Mouse (Mus musculus) forebrain, embryonic 14.5 days (tissue): ENCODE results near the gene Zfp811. TPM values are rescaled to one million over a fixed set of nuclear protein-coding genes. Genes with fewer than 3 reads are reported as not detected.

Experiments used
- ATAC-seq: fragments of 200-750 bp; cut with Nextera tagmentation; 2 replicates; pipeline ENCODE4 v1.8.0; 2017; ENCODE audit warnings: mild to moderate bottlenecking, moderate library complexity
- DNase-seq: peaks from one replicate; pipeline ENCODE4 v3.0.0-alpha.2; 2015; ENCODE audit warnings: low spot score
- H3K27ac ChIP-seq: fragments of 300-500 bp; sonication (generic); 2 replicates; pipeline ENCODE4 v1.5.1; 2014; ENCODE audit warnings: low read depth, mild to moderate bottlenecking, control low read depth, low read length, moderate library complexity
- H3K27me3 ChIP-seq: fragments of 300-500 bp; sonication (generic); replicated peaks from 2 replicates; pipeline ENCODE4 v1.6.1; 2014; ENCODE audit warnings: low read length, control low read depth, mixed read lengths; ENCODE audit not compliant: control insufficient read depth, insufficient read depth
- H3K36me3 ChIP-seq: fragments of 300-500 bp; sonication (generic); 2 replicates; pipeline ENCODE4 v1.6.1; 2014; ENCODE audit warnings: low read length, control low read depth; ENCODE audit not compliant: control insufficient read depth, insufficient read depth
- H3K4me1 ChIP-seq: fragments of 300-500 bp; sonication (generic); 2 replicates; pipeline ENCODE4 v1.6.1; 2014; ENCODE audit warnings: antibody characterized with exemption, low read length, control low read depth; ENCODE audit not compliant: control insufficient read depth, insufficient read depth
- H3K4me2 ChIP-seq: fragments of 300-500 bp; sonication (generic); 2 replicates; pipeline ENCODE4 v1.6.1; 2014; ENCODE audit warnings: mild to moderate bottlenecking, control low read depth, low read length
- H3K4me3 ChIP-seq: fragments of 300-500 bp; sonication (generic); 2 replicates; pipeline ENCODE4 v1.5.1; 2014; ENCODE audit warnings: low read depth, low read length, control low read depth
- H3K9ac ChIP-seq: fragments of 300-500 bp; sonication (generic); 2 replicates; pipeline ENCODE4 v1.6.1; 2014; ENCODE audit warnings: mild to moderate bottlenecking, low read length, control low read depth, moderate library complexity
- H3K9me3 ChIP-seq: fragments of 300-500 bp; sonication (generic); replicated peaks from 2 replicates; pipeline ENCODE4 v1.6.1; 2016; ENCODE audit warnings: low read length, control low read depth, mixed read lengths; ENCODE audit not compliant: control insufficient read depth
- WGBS: fragments of 180-500 bp; shearing (Covaris S2); extraction: QIAGEN DNeasy Blood & Tissue Kit; methylation state at CpG from one replicate; pipeline ENCODE4 v1.1.7; 2014; 5-methylcytosine and 5-hydroxymethylcytosine counted together
- polyA plus RNA-seq: library from polyadenylated mRNA; unstranded; fragments of >200 nt; fragmentation: Nextera tagmentation; extraction: Ambion mirVana; gene quantifications from 2 replicates; pipeline ENCODE4 v1.2.1, GENCODE M21; 2014

Gene Zfp811
- polyA plus RNA-seq, 1 experiment from 2014 or later, result 22.2 TPM

- no peak for ATAC-seq
- WGBS, result 85% methylated on average over 7 of the region's 7 CpGs
Observed at GRCm38 (mm10) chr17:32814136-32814535, 4.4 kb upstream of the Zfp811 start.

DNA sequence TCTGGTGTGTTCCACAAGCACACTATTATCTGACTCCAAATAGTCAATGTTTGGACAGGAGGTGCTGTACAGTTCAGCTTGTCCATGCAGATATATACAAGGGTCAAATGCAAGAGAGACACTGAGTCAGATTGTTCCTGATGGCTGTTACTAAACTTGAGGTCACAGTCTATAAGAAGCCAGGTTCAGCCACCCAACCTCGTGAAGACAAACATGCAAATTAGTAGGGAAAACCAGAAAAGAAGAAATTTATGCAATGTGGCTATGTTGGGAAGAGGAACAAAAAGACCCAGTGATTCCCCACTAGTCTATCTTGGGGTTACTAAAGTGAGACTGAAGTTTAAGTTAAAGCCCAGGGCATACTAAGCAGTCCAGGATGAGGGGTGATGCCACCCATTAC lies 917 bp upstream of the Zfp811 start:
- no peak for DNase-seq
- Histone ChIP-seq H3K27me3 (no peaks in the 10 kb centered on the region), H3K4me2 (peak overlapping the region; percentile 69; the same call in 1 of the 2 replicates), H3K4me3 (no peak overlapping the region), H3K9ac (no peak overlapping the region), H3K9me3 (no peaks in the 10 kb centered on the region), H3K27ac (no peak overlapping the region), H3K4me1 (peaks cover 11% of the 10 kb centered on the region; the same call in 1 of the 2 replicates), H3K36me3 (0 out of 2 replicates have a peak, but pooled peaks cover 5% of the 10 kb centered on the region)
- no peak for ATAC-seq
- 32% methylated on average over 1 of the region's 1 CpGs for WGBS

More at GRCm38 (mm10) chr17:32814136-32814535, 4.4 kb upstream of the Zfp811 start:
- Histone ChIP-seq H3K9me3 (no peaks in the 10 kb centered on the region), H3K4me1 (peaks cover 7% of the 10 kb centered on the region; the same call in 1 of the 2 replicates), H3K36me3 (peaks cover 19% of the 10 kb centered on the region), H3K4me3 (no peak overlapping the region), H3K27me3 (no peaks in the 10 kb centered on the region), H3K4me2 (no peak overlapping the region), H3K27ac (no peak overlapping the region), H3K9ac (no peak overlapping the region)
- DNase-seq, result no peak

DNA sequence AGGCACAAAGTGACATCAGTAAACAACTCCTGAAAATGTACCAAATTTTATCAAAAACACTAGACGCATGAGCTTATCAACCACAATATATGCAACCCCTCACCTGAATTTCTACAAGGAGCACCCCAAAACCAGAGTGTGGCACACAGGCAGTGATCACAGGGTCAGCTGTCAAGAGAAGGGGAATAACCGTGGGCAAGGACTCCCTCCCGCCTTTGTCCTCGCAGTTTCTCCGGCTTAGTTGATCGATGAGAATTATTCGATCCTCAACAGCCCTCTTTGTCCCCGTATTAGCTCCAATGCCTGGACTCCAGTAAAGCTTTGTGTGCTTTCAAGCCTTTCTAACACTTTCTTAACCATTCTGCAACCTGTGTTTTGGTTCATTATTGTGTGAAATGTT lies 810 bp downstream of the Zfp811 start:
- DNase-seq, result peak; percentile 45
- H3K27ac ChIP-seq, result peak overlapping the region; percentile 89
- 0 out of 2 replicates have a peak, but pooled peaks have one; percentile 9 for ATAC-seq
- peaks cover 11% of the 10 kb centered on the region; the same call in 1 of the 2 replicates for H3K4me1 ChIP-seq
- peak overlapping the region; percentile 80 for H3K9ac ChIP-seq
- 4% methylated on average over 8 of the region's 8 CpGs for WGBS
- H3K9me3 ChIP-seq, result no peaks in the 10 kb centered on the region
- peak overlapping the region; percentile 59 for H3K4me3 ChIP-seq
- peak overlapping the region; percentile 69 for H3K4me2 ChIP-seq
- no peaks in the 10 kb centered on the region for H3K27me3 ChIP-seq
- no peaks in the 10 kb centered on the region for H3K36me3 ChIP-seq

GRCm38 (mm10) chr17:32789244-32789643 lies 20.5 kb downstream of the Zfp811 start:
- peaks cover 19% of the 10 kb centered on the region for H3K4me1 ChIP-seq
- no peak overlapping the region for H3K27ac ChIP-seq
- H3K36me3 ChIP-seq, result peaks cover 11% of the 10 kb centered on the region
- DNase-seq, result no peak
- H3K4me2 ChIP-seq, result no peak overlapping the region
- ATAC-seq, result no peak
- H3K9ac ChIP-seq, result no peak overlapping the region
- WGBS, result 74% methylated on average over 8 of the region's 8 CpGs
- H3K27me3 ChIP-seq, result no peaks in the 10 kb centered on the region
- H3K4me3 ChIP-seq, result no peak overlapping the region
- H3K9me3 ChIP-seq, result no peaks in the 10 kb centered on the region

GRCm38 (mm10) chr17:32788576-32788975 lies 21.2 kb downstream of the Zfp811 start:
- Histone ChIP-seq H3K27me3 (no peaks in the 10 kb centered on the region), H3K9ac (peak overlapping the region; percentile 94; the same call in 1 of the 2 replicates), H3K4me3 (peak overlapping the region; percentile 82), H3K36me3 (peaks cover 15% of the 10 kb centered on the region), H3K4me2 (peak overlapping the region; percentile 52), H3K4me1 (peaks cover 19% of the 10 kb centered on the region), H3K27ac (no peak overlapping the region), H3K9me3 (no peaks in the 10 kb centered on the region)
- DNase-seq (no peak), ATAC-seq (no peak)
- WGBS, result 6% methylated on average over 9 of the region's 9 CpGs

DNA sequence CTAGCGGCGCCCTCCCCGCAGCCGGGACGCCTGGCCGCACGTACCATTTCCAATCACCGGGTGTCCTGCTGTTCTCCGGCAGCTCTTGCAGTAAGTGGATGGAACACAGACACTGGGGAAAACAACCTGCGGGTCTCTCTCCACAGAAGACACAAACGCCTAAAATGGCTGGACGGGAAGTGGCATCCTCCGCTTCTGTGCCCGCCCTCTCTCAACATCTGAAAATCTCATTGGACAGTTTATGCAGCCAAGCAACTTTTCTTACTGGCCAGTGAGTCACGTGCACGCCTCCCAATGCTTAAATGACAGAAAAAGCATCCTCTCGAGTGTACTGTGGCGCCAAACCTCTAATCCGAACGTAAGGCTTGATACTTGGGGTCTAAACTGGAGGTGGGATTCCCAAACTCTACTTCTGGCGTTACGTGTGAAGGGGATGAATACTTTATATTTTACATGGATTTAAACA lies 21.6 kb downstream of the Zfp811 start, which contains the start of gene Zfp871:
TSS of gene Zfp871 (minus strand) at position 194 of the 466 bp plus-strand sequence.
- ATAC-seq, result peak; percentile 99
- Histone ChIP-seq H3K9me3 (no peaks in the 10 kb centered on the region), H3K9ac (peak within 1 kb of the TSS; percentile 94), H3K27me3 (no peaks in the 10 kb centered on the region), H3K27ac (peak within 1 kb of the TSS; percentile 87), H3K4me1 (peaks cover 19% of the 10 kb centered on the region), H3K36me3 (peaks cover 19% of the 10 kb centered on the region), H3K4me3 (peak within 1 kb of the TSS; percentile 82), H3K4me2 (peak within 1 kb of the TSS; percentile 67)
- WGBS, result under 1% methylated on average over 22 of the region's 22 CpGs
- DNase-seq, result peak; percentile 97

DNA sequence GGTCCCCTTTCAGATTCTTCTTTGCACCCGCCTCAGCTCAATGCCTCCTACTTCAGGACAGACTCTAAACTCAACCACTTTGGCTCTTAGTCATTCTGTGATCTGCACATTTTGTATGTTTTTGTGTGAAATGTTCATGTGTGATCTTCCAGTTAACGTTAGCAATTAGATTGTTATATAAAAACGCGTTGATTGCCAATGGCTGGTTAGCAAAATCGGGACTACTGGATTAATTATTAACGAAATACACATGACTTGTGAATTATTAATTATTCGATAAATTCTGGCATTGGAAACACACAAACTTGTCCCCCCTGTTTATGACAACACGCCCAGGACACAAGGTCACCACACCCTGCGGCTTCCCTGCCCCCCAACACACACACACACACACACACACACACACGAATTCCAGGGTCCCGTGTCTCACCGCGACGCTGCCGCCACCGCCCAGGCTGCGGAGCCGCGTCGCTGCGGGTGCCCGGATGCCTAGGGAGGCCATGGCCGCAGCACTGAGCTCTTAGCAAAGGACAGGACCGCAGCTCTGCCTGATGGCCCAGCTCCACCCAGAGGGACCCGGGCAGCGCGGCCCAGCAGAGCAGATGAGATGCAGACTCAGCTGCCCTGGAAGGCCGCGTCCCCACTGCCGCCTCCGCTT lies 22.2 kb downstream of the Zfp811 start:
- Histone ChIP-seq H3K36me3 (peaks cover 20% of the 10 kb centered on the region), H3K4me3 (peak overlapping the region; percentile 82), H3K27me3 (no peaks in the 10 kb centered on the region), H3K9me3 (no peaks in the 10 kb centered on the region), H3K9ac (peak overlapping the region; percentile 94), H3K27ac (peak overlapping the region; percentile 87), H3K4me1 (peaks cover 19% of the 10 kb centered on the region), H3K4me2 (peak overlapping the region; percentile 67)
- ATAC-seq (peak; percentile 88), DNase-seq (no peak)
- WGBS, result under 1% methylated on average over 31 of the region's 31 CpGs

DNA sequence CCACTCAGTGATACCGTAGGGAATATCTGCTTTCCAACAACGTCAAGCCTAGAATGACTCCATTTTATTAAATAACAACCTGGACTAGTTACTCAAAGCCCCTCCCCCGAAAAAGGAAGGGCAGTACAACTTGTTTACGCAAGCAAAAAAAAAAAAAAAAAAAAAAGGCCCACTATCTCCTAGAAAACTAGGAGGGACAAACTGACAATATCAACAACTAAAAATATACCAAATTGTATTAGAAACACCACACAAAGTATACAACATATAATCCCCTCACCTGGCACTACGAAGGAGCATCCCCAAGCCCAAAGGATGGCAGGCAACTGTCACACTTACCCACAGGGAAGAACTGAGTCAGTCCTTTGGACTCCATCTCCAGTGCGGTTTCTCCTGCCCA lies 22.8 kb downstream of the Zfp811 start:
- H3K27me3 ChIP-seq, result no peaks in the 10 kb centered on the region
- no peak for ATAC-seq
- no peaks in the 10 kb centered on the region for H3K9me3 ChIP-seq
- peak overlapping the region; percentile 67 for H3K4me2 ChIP-seq
- DNase-seq, result no peak
- H3K9ac ChIP-seq, result peak overlapping the region; percentile 94
- peak overlapping the region; percentile 82 for H3K4me3 ChIP-seq
- peaks cover 20% of the 10 kb centered on the region for H3K36me3 ChIP-seq
- no peak overlapping the region for H3K27ac ChIP-seq
- H3K4me1 ChIP-seq, result peaks cover 19% of the 10 kb centered on the region
- 70% methylated on average over 6 of the region's 6 CpGs for WGBS

GRCm38 (mm10) chr17:32785656-32786055 lies 24.1 kb downstream of the Zfp811 start:
- no peak for ATAC-seq
- H3K4me2 ChIP-seq, result 0 out of 2 replicates have a peak overlapping the region, but pooled peaks have one; percentile 0

More at GRCm38 (mm10) chr17:32785656-32786055, 24.1 kb downstream of the Zfp811 start:
- H3K9me3 ChIP-seq, result no peaks in the 10 kb centered on the region
- DNase-seq, result no peak
- 91% methylated on average over 3 of the region's 3 CpGs for WGBS
- peaks cover 19% of the 10 kb centered on the region for H3K4me1 ChIP-seq
- peaks cover 20% of the 10 kb centered on the region for H3K36me3 ChIP-seq
- no peak overlapping the region for H3K9ac ChIP-seq
- H3K27me3 ChIP-seq, result no peaks in the 10 kb centered on the region
- no peak overlapping the region for H3K4me3 ChIP-seq
- H3K27ac ChIP-seq, result no peak overlapping the region
